In genomic region chr19:3685611-3686214, GRCm38 (mm10) we compare ENCODE assay signal across 8 mouse cellular contexts. TPM values are rescaled to one million over a fixed set of nuclear protein-coding genes. Genes with fewer than 3 reads are reported as not detected.
DNase-seq lines count a peak whose midpoint lies in the region; ATAC-seq and TF ChIP-seq lines count a peak whose summit lies in the region.

No protein-coding gene starts in this region.

- no peaks in the 10 kb centered on the region for H3K36me3 ChIP-seq in forebrain, embryonic 10.5 days (replicated peaks)
- no peaks in the 10 kb centered on the region for H3K36me3 ChIP-seq in hindbrain, embryonic 13.5 days
- no peaks in the 10 kb centered on the region for H3K36me3 ChIP-seq in lung, embryonic 14.5 days (ENCODE audit: insufficient read depth)
- H3K36me3 ChIP-seq in small intestine, adult 2 months (ENCODE audit: control insufficient read depth, insufficient read depth, low read length): no peaks in the 10 kb centered on the region

- DNase-seq in urinary bladder, postnatal 25 days (ENCODE audit: low spot score): peak; percentile 44
- DNase-seq in urinary bladder, adult 2 months (ENCODE audit: low spot score): no peak
- peak; percentile 45 for DNase-seq in forebrain, embryonic 10.5 days (ENCODE audit: extremely low spot score, low spot score)
- peak; percentile 72 for DNase-seq in lung, embryonic 14.5 days
- no peak for DNase-seq in spleen, postnatal 36 days (ENCODE audit: low spot score in 2 of 2)
- DNase-seq in frontal cortex, postnatal 25 days (ENCODE audit: low spot score in 2 of 2): no peak

- WGBS in forebrain, embryonic 10.5 days: under 1% methylated on average over 45 of the region's 45 CpGs
- under 1% methylated on average over 45 of the region's 45 CpGs for WGBS in hindbrain, embryonic 13.5 days
- WGBS in lung, embryonic 14.5 days: under 1% methylated on average over 45 of the region's 45 CpGs
- 1% methylated on average over 45 of the region's 45 CpGs for WGBS in small intestine, adult 2 months

- TF ChIP-seq POLR2A in small intestine, adult 2 months (IDR thresholded peaks at IDR 0.05; ENCODE audit: low read depth, low read length): no peak

- H3K9me3 ChIP-seq in forebrain, embryonic 10.5 days: no peaks in the 10 kb centered on the region
- H3K9me3 ChIP-seq in hindbrain, embryonic 13.5 days: no peaks in the 10 kb centered on the region
- H3K9me3 ChIP-seq in lung, embryonic 14.5 days (ENCODE audit: low read depth, low read length): no peaks in the 10 kb centered on the region

- H3K27ac ChIP-seq in forebrain, embryonic 10.5 days: peak overlapping the region; percentile 95
- H3K27ac ChIP-seq in hindbrain, embryonic 13.5 days: peak overlapping the region; percentile 58
- H3K27ac ChIP-seq in lung, embryonic 14.5 days (ENCODE audit: low read depth): peak overlapping the region; percentile 87
- peak overlapping the region; percentile 68 for H3K27ac ChIP-seq in small intestine, adult 2 months (ENCODE audit: insufficient read depth, low read depth, low read length)

- H3K27me3 ChIP-seq in forebrain, embryonic 10.5 days (ENCODE audit: poor library complexity, severe bottlenecking): peaks cover 16% of the 10 kb centered on the region
- peaks cover 30% of the 10 kb centered on the region for H3K27me3 ChIP-seq in hindbrain, embryonic 13.5 days
- H3K27me3 ChIP-seq in lung, embryonic 14.5 days (ENCODE audit: insufficient read depth, low read length): no peaks in the 10 kb centered on the region
- H3K27me3 ChIP-seq in small intestine, adult 2 months (ENCODE audit: control insufficient read depth, insufficient read depth, low read length): no peaks in the 10 kb centered on the region

- peak overlapping the region; percentile 99 for H3K4me2 ChIP-seq in hindbrain, embryonic 13.5 days
- H3K4me2 ChIP-seq in lung, embryonic 14.5 days: peak overlapping the region; percentile 98

- TF ChIP-seq CTCF in lung, embryonic 14.5 days (IDR thresholded peaks at IDR 0.05; ENCODE audit: low read depth): no peak
- no peak for TF ChIP-seq CTCF in small intestine, adult 2 months (IDR thresholded peaks at IDR 0.05; ENCODE audit: extremely low read depth, insufficient read length, insufficient replicate concordance, low read depth, low read length)

- H3K9ac ChIP-seq in hindbrain, embryonic 13.5 days: peak overlapping the region; percentile 84
- H3K9ac ChIP-seq in lung, embryonic 14.5 days: peak overlapping the region; percentile 98

- peak; percentile 31; the same call in 1 of the 2 replicates for ATAC-seq in hindbrain, embryonic 13.5 days (ENCODE audit: low FRiP score)
- no peak for ATAC-seq in lung, embryonic 14.5 days (ENCODE audit: insufficient read depth)

- H3K4me3 ChIP-seq in forebrain, embryonic 10.5 days: peak overlapping the region; percentile 93
- H3K4me3 ChIP-seq in hindbrain, embryonic 13.5 days: peak overlapping the region; percentile 88
- peak overlapping the region; percentile 98 for H3K4me3 ChIP-seq in lung, embryonic 14.5 days (ENCODE audit: low read depth, low read length)
- peak overlapping the region; percentile 94 for H3K4me3 ChIP-seq in small intestine, adult 2 months (ENCODE audit: low read depth, low read length)

- peaks cover 53% of the 10 kb centered on the region for H3K4me1 ChIP-seq in forebrain, embryonic 10.5 days
- H3K4me1 ChIP-seq in hindbrain, embryonic 13.5 days (replicated peaks): peaks cover 44% of the 10 kb centered on the region
- peaks cover 28% of the 10 kb centered on the region for H3K4me1 ChIP-seq in lung, embryonic 14.5 days (ENCODE audit: insufficient read depth)
- peaks cover 28% of the 10 kb centered on the region for H3K4me1 ChIP-seq in small intestine, adult 2 months (ENCODE audit: control insufficient read depth, insufficient read depth, insufficient read length, low read length)

RNA-seq across cellular contexts. Expression of gene Lrp5, which starts 0.7 kb away (rescaled TPM):
- polyA plus RNA-seq in urinary bladder, adult 2 months (2012; rRNA removed): 7.3 and 18.1 TPM in 2 replicates
- 3.6 and 3.9 TPM in 2 replicates for polyA plus RNA-seq in forebrain, embryonic 10.5 days (2016; fragmentation: Nextera tagmentation; extraction: Ambion mirVana)
- 1.4 and 2.0 TPM in 2 replicates for polyA plus RNA-seq in hindbrain, embryonic 13.5 days (2015; fragmentation: Nextera tagmentation; extraction: Ambion mirVana)
- polyA plus RNA-seq in lung, embryonic 14.5 days (2014; fragmentation: Nextera tagmentation; extraction: Ambion mirVana): 9.3 and 11.4 TPM in 2 replicates
- 50.9 and 96.7 TPM in 2 replicates for polyA plus RNA-seq in small intestine, adult 2 months (2012; rRNA removed)

RNA-seq across cellular contexts. Expression of gene 1810055G02Rik, which starts 22.4 kb away (rescaled TPM):
- polyA plus RNA-seq in urinary bladder, adult 2 months (2012; rRNA removed): 41.8 and 42.9 TPM in 2 replicates
- 44.9 and 47.7 TPM in 2 replicates for polyA plus RNA-seq in forebrain, embryonic 10.5 days (2016; fragmentation: Nextera tagmentation; extraction: Ambion mirVana)
- polyA plus RNA-seq in hindbrain, embryonic 13.5 days (2015; fragmentation: Nextera tagmentation; extraction: Ambion mirVana): 33.5 and 33.9 TPM in 2 replicates
- 40.3 and 40.9 TPM in 2 replicates for polyA plus RNA-seq in lung, embryonic 14.5 days (2014; fragmentation: Nextera tagmentation; extraction: Ambion mirVana)
- 180 and 300 TPM in 2 replicates for polyA plus RNA-seq in small intestine, adult 2 months (2012; rRNA removed)

Comparison
In these comparisons a context has a peak if more than half of its experiments do, and no peak if none do; other contexts are left out.
1. DNase-seq: peak in urinary bladder, postnatal 25 days (single experiment), forebrain, embryonic 10.5 days (single experiment) and lung, embryonic 14.5 days (single experiment); none in urinary bladder, adult 2 months (single experiment), spleen, postnatal 36 days (0 of 2) and frontal cortex, postnatal 25 days (0 of 2).
2. Peak in every context shown above with its lines, with median percentiles within 50 percentile points of each other: H3K27ac ChIP-seq and H3K4me3 ChIP-seq.